Mouse (Mus musculus): Measurements from ENCODE around the gene Cd84.

Gene Cd84

DNA sequence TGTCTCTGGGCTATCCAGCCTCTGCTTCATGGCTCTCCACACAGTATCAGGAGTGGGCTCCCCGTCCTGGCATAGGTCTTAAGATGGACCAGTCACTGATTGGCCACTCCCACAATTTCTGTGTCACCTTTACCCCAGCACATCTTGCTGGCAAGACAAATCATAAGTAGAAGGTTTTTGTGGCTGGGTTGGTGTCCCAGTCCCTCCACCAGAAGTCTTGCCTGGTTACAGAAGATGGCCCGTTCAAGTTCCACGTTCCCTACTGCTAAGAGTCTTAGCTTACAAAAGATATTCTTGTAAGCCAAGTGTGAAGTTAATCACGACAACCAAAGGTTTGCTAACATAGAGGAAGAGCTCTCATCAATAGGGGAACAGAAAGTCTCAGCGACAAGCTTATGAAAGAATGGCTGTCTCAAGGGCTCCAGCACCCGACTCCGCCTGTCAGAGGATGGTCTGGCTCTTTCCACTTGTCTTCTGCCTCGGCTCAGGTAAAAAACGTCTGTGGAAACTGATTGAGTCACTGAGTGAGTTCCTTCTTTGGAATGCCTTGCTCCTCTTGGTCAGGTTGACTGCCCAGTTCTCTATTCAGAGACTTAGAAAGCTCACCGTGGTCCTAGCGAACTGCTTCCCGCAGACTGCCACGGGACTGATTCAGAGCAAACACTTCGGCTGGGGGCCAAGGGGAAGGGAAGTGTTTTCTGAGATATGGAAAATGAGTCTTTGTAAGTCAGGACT lies 78.0 kb downstream of the Cd84 start, which contains the start of gene Slamf6:
Gene Slamf6, plus strand, starts transcription at position 211 of the 735 bp plus-strand sequence.
- peak; percentile 92 for DNase-seq (ENCODE audit: low read depth, low spot score)

DNA sequence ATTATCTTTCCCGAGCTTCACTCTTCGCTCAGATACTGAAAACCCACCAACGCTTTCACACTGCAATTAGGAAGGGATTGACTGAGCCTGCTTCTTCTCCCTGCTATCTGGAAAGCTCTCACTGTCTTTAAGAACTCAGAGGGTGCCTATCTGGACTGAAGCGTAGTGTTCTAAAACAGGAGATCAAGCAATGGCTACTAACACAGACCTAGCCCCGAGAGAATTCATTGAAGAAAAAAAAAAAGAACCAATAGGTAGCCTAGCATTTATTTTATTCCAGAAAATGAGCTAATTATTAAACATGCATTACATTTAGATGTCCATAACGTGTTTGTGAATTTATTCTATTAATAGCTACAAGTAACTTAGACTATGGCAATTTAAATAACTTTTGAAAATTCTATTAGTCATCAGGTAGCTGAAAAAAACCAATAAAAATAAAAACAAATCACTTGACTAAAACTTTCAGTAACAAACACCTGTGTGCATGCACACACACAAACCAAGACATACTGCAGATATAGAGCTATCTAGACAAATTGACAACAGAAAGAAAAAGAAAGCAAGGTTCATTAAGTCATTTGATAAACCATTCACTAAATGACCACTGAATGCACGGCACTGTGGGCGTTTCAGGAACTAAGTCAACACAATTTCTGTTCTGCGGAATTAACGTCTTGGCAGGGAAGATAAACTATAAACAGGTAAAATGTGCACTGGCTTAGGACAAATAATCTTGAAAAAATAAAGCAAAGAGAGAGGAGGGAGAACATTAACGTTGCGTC lies 78.8 kb downstream of the Cd84 start:
- peak; percentile 79 for DNase-seq (ENCODE audit: low read depth, low spot score)

DNA sequence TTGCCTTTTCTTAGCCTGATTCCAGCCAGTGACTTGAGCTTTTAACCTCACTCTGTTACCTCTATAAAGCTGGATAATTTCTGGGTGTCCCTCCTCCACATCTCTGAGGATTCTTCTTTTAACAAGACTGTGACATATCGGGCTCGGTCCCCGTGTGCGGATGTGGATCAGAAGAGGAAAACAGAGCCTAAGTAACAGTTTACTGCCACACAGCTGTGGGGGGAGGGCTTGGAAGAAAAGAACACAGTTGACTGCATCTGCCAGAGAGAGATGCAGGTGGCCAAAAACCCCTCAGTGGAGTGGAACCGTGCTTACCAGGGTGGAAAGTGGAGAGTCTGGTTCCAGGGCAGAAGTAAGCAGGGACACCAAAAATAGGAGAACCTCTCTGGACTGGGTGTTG lies 79.7 kb downstream of the Cd84 start:
- peak; percentile 91 for DNase-seq (ENCODE audit: low read depth, low spot score)

DNA sequence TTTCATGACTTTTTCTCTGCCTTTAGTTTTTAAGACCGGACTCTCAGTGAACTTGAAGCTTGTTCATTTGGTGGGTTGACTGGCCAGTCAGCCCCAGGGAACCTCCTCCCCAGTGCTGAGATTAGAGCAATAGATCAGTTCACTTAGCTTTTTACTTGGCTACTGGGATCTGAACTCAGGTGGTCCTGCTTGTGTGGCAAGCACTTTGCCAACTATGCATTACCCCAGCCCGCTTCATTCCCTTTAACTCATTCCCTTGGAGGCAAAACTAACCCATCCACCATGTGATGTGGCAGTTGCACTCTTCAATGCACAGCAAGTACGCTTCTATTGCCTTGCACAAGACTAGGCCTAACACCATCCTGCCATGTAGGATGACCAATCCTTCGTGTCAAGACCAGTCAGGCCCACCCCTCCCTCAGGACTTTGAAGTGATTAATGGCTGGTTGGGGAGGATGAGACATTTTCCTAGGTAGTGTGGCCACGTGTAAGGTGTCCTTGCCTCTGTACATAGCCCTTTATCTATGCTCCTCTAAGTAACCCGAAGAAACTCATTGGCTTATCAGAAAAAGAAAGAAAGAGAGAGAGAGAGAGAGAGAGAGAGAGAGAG lies 80.5 kb downstream of the Cd84 start:
- peak; percentile 75 for DNase-seq (ENCODE audit: low read depth, low spot score)

DNA sequence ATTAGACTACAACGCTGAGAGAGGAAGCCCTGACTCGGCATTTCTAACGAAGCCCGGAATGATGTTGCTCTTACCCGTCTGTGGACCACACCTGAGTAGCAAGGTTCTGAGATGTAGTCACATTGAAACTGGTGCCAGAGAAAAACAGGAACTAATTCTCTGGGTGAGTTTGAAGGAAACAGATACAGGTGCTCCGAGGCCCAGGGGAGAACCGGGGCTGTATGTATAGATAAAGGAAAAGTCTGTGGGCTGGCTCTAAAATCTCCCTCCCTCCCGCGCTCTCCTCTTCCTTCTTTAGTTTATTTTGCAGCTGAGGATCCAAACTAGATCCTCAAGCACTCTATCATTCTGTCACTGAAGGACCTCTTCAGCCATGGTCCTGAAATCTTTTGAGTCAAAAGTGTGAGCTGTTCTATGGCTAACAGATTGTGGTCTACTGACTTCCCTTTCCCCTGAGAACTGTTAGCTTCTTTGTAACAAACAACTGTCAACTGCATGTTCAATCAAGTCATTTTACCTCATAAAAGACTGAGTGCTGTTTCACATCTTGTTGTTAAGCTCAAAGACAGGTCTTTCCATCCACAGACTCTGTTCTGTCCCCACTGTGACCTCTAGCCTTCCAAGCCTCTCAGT lies 81.6 kb downstream of the Cd84 start:
- DNase-seq (ENCODE audit: low read depth, low spot score): peak; percentile 93

DNA sequence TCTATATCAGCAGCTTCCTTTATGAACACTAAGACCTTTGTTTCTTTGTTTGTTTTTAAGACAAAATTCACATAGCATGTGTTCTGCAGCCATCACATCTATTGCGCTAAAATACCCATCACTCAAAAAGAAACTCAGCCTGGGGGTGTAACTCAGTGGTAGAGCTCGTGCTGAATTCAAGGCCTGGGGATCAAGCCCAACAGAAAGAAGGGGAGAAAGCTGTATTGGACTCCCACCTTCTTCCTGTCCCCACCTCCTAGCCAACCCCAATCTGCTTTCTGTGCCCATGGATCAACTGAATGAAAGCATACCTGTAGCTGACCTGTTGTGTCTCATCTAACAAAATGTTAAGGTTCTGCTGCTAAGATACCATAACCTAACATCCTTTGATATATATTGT lies 82.1 kb downstream of the Cd84 start:
- DNase-seq (ENCODE audit: low read depth, low spot score): no peak

DNA sequence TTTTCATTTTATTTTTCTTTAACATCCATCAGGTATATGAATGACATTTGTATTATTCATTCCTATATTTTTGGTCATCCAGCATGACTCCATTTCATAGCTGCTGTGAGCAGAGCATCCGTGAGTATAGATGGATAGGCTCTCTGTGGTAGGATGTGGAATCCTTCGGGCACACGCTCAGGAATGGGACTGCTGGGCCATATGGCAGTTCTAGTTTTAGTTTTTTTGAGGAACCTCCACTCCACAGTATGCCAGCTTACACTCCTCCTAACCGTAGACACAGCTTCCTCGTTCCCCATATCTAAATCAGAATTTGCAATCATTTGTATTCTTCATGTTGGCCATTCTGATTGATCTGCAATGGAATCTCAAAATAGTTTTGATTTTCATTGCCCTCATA lies 83.3 kb downstream of the Cd84 start:
- DNase-seq (ENCODE audit: low read depth, low spot score): no peak

DNA sequence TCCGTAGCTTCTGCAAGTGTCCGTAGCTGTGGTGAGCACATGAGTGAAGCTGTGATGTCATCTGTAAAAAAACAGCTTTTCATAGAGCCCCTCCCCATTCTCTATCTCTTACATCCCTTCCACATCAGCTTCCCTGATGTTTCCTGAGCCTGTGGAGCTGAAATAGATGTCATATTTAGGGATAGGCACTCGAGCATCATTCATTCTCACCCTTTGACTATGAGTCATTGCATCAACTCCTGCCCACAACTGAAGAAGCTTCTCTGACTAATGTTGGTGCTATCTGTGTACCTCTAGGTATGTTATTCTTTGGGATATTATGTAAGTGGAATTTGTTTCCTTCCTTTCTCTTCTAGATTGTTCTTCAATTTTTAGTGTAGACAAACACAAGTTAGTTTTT lies 85.4 kb downstream of the Cd84 start:
- no peak for DNase-seq (ENCODE audit: low read depth, low spot score)

DNA sequence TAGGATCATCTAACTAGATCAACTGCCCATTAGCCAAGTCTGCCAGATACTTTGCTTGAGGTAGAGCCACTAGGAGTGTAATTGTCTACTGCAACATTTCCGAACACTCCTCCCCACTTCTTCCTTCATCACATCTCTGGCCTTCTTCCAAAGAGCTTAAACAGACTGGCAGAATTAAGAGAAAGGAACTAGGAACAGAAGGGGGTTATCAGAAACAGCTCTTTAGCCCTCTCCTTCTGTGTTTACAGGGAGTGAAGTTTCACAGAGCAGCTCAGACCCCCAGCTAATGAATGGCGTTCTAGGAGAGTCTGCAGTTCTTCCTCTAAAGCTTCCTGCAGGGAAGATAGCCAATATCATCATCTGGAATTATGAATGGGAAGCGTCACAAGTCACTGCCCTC lies 94.4 kb downstream of the Cd84 start:
- DNase-seq (ENCODE audit: low read depth, low spot score): no peak

DNA sequence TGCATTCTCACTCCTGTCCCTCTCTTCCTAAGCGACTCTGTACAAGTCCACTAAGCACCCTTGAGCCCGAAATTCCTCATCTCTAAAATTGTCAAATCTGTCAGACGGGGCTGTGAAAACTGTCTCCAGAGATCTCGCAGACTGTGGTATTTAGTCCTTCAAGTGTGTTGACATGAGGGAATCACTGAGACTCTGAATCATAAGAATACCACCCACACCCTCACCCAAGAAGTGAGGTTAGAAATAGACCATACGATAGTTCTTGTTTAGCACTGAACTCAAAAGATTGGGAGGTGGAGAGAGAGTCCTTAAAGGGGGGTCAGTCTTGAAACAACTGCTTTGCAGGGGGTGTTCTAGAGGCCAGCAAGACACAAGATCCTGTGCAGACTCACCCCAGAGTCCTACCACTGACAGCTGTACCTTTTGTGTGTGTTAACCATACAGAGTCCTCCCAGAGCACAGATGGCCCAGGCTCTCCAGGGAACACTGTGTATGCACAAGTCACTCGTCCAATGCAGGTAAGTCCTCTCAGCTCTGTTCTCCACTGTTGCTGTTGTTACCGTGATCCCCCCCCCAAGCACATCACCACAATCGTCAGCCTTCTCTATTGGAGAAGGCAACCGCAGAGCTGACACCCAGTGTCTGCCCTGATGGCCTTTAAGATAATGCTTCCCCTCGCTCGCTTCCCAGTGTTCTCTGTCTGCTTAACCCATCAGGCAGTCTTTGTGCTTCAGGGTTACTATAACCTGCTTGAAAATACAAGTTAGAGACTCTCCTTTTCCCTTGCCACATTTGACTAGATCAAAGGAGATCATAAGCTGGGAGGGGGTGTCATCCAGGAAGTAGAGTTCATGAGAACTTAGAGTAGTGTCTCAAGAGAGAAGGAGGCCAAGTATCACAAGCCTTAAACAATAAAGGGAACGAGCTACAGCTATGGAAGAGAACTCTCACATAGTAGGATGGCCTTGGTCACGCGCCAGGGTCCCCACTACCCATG lies 99.8 kb downstream of the Cd84 start:
- no peak for DNase-seq (ENCODE audit: low read depth, low spot score)
